Mouse (Mus musculus) erythroblast, embryonic 14.5 days (primary cell): ENCODE measurements around the gene Gm49337.

Source experiments
- GATA1 ChIP-seq: IDR thresholded peaks from 2 replicates; pipeline ENCODE4 v1.6.1; 2012; ENCODE audit warnings: low read length, inconsistent platforms, mixed read lengths
- TAL1 ChIP-seq: IDR thresholded peaks from 3 replicates; pipeline ENCODE4 v1.6.1; 2012; ENCODE audit warnings: low read length, inconsistent platforms, mixed read lengths

DNA sequence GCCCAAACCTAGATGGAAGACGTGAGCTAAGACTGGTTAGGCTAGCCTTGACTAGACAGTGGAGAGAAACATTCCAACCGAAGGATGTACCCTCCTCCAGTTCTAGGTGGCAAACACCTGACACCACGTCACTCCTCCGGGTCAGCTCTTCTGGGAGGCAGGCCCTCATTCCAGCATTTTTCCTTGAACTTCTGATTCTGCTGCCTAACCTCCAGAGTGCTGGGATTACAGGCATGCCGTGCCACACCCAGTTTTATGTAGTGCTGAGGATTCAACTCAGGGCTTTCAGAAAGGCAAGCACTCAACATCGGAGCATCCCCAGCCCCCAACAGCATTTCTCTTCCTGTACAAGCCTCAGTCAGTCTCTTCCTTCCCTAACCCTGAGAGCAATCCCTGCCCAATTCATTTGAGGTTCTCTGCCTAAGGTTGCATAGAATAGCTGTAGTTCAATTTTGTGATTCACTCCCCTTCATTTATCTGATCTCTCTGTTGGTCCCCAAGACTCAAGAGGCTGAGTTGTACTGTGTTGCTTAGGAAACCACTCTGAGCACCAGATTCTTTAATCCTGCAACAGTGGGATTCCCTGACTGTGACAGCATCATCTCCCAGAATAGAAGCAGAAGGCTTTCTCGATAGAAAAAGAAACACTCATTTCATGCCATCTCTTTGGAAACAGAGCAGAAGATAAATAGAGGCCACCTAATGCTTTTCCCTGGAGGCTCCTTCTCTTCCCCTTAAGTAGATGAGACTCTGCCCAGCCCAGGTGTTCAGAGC is 32.2 kb upstream of the Gm49337 start:
- no peak for TF ChIP-seq GATA1
- TF ChIP-seq TAL1, result no peak
